Mouse (Mus musculus): ENCODE measurements around the gene Arhgap1.
A peak's percentile ranks its signal among the peaks of the same experiment; 100 is the strongest.

Arhgap1 gene

GRCm38 (mm10) chr2:91695436-91696224, 46.0 kb downstream of the Arhgap1 start:
- DNase-seq (ENCODE audit: low spot score in 2 of 2) = no peak

DNA sequence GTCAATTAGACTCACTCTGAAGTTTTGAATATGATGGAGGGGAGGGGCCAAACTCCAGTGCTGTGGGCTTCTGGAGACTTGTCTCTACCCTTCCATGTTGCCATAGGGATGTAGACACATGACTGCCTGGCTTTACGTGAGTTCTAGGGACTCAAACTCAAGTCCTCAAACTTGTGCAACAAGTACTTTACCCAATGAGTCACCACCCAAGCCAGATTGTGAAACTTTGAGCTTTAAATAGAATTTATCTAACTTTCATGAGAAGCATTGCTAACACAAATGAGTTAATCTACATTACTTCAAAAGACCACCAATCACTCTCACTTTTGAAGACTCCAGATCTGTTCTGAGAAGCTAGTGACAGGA, 46.5 kb downstream of the Arhgap1 start:
- no peak for DNase-seq (ENCODE audit: low spot score in 2 of 2)

GRCm38 (mm10) chr2:91699225-91699624, 49.6 kb downstream of the Arhgap1 start:
- DNase-seq (ENCODE audit: low spot score in 2 of 2) = no peak

- no peak for DNase-seq (ENCODE audit: low spot score in 2 of 2)
These were observed 51.7 kb downstream of the Arhgap1 start for GRCm38 (mm10) chr2:91701366-91701765.

DNA sequence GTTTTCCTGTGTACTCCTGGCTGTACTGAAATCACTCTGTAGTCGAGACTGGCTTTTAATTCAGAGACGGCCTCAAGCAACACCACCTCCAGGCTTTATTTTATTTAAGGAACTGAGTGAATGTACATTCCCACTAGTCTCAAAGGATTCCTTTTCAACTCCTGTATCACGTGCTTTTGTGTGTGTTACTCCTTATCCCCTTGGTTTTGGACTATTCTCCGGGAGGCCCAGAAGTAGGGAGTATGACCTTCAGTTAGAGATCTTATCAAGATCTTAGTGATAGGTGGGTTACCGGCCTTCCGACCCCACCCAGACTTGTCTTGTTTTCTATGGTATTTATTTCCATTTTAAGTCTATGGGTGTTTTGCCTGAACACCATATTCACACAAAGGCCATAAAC, 56.1 kb downstream of the Arhgap1 start:
- DNase-seq (ENCODE audit: low spot score in 2 of 2) = no peak

- DNase-seq (ENCODE audit: low spot score in 2 of 2) = no peak
These were observed 56.8 kb downstream of the Arhgap1 start for GRCm38 (mm10) chr2:91706456-91706855.

GRCm38 (mm10) chr2:91708361-91708760, 58.7 kb downstream of the Arhgap1 start:
- no peak for DNase-seq (ENCODE audit: low spot score in 2 of 2)

DNA sequence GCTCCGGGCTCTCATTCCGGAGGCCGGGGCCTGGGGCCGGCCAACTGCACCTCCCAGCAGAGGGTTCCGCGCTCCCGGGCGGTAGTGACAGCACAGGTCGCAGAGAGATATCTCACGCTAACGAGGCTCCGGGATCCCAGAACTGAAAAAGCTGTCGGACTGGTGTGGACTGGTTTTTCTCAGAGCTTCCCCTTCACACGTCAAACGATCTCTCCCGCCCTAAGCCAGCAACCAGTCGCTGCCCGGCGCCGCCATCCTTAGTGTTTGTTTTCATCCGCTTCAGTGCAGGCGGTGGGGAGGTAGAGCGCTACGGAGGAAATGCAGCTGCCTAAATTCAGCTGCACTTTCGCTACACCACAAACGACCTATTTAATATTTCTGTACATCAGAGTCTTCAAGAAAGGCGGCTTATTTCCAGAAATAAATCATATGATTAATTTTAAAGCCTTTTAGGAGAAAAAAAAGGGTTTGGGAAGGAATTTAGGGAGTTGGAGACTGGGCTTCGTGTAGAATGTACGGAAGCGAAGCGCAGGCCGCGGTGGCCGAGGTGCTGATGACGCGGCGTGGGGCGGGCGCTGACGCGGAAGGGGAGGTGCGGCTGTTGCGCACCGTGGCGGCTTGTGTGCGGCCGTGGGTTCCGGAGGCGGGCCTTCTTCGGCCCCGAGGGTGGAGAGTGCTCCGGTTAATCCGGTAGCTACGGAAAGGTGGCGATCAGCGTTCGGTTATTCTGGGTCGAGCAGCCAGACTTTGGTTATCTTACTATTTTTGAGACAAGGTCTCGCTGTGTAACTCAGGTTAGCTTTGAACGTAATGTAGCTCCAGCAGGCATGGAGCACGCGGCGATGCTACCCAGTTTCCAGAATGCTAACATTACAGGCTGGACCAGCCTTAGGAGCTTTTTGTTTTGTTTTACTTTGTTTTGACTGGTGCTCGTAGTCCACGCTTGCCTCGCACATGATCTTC, 60.9 kb downstream of the Arhgap1 start, which contains the start of the genes Atg13 and Harbi1:
Gene Atg13 (minus strand): TSS at position 305 of the 963 bp plus-strand sequence.
Gene Harbi1 (plus strand): TSS at position 581 of the 963 bp plus-strand sequence.
- DNase-seq (ENCODE audit: low spot score in 2 of 2) = peak; percentile 90 to 93

DNA sequence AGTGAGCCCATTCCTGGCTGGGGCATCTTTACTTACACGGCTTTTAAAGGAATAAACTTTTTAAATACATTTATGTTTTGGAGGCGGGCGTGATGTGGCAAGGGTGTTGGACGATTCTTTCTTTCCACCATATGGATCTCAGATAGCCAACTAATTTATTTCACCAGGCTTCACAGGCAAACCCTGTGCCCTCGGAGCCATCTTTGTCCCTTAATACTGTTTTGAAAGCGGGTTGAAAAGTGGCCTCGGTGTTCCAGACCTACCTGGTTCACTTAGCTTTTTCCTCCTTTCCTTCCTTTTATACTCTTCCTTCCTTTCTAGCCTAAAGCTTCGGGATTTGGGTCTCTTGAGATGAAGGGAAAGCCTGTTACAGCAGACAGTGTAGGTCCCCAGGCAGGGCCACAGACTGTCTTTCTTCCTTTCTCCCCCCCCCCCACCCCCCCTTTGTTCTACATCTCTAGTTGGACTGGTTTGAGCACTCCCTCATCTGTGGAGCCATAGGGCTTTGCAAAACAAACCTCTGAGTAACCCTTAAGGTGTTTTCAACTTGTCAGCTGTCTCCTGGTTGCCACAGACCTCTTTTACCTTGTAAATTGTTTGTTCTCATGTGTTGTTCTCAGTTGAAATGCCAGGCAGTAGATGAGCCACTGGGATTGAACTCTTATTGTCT, 61.7 kb downstream of the Arhgap1 start:
- DNase-seq (ENCODE audit: low spot score in 2 of 2) = peak; percentile 16

DNA sequence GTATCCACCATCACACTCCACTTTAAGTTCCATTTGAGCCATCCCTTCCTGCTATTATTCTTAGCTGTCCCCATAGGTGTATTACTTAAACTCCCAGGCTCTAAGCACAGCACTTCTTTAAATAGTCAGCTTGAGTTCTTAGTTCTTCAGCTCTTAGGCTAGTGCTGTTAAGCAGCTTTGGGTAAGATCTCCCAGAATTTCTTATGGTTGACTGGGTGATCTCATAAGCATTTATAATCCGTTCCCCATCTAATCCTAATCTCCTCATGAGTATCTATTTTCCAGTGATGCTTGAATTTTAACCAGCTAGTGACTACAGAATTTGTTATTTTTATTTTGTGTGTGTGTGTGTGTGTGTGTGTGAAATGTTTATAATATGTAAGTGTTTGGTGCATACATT, 65.3 kb downstream of the Arhgap1 start:
- no peak for DNase-seq (ENCODE audit: low spot score in 2 of 2)

- DNase-seq (ENCODE audit: low spot score in 2 of 2) = no peak
These were observed 68.6 kb downstream of the Arhgap1 start for GRCm38 (mm10) chr2:91718276-91718675.
